Mouse (Mus musculus): ENCODE measurements at regions not wholly inside any gene's neighbourhood (a gene's known extent, or its start where the extent isn't known, plus 50 kb on each side); places are given as distances from the start of the nearest gene placed in this dataset.
"Not testable (repeated sequence)": the region's sequence is repeated elsewhere in the genome, so short reads cannot be mapped to it uniquely, and the experiment has no call there.

DNA sequence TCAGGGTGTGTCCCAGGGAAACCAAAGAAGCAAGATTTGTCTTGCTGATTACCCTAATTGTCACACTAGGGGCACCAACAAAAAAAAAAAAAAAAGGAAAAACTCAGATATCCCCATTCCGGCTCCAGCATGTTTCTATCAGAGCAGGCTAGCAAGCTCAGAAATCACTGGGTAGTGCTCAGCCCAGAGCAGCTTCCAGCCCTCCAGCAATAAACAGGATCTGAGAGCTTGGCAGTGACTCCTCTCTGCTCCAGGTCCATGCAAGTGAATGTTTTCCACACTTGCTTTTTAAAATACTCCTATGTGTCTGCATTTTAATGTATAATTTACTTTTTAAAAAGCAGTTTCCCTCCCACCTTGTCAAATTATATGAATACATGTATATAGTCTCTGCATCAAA is 290.8 kb downstream of the Car8 start:
- no peak for DNase-seq (ENCODE audit: extremely low read depth, low read depth, low spot score)

DNA sequence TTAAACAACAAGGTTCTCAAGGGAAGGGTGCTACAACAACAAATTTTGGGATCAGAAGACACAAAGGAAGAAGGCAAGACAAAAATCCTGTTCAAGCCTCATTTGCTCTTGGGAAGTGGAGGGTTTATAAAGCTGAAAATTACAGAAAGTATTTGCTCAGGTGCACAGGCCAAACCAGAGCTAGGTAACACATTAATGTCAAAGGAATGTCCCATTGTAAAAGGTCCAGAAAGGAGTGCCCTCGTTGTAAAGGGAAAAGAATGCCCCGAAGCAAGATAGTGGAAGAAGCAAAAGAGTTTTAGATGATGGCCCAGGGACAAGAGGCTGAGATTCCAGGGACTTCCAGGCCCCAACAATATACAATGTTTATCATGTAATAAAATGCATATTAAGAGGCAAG is 317.3 kb downstream of the Car8 start:
- no peak for DNase-seq (ENCODE audit: extremely low read depth, low read depth, low spot score)

DNA sequence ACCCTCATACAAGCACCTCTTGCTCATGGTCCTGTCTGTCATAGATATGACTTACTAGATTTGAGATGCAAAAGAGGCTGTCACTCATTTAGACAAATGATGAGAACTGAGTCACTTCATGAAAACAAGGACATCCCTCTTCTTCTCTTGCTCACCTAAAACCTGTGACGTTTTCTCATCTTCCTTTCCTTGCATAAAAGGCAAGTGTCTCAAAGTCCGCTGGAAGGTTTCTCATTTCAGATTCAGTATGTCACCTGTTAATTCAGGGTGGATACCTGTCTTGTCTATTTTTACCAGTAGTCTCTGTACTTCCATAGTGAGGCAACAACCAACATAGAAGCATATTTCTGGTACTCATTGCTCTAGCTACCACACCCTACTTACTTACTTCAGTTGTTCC is 325.6 kb downstream of the Car8 start:
- DNase-seq (ENCODE audit: extremely low read depth, low read depth, low spot score), result no peak

DNA sequence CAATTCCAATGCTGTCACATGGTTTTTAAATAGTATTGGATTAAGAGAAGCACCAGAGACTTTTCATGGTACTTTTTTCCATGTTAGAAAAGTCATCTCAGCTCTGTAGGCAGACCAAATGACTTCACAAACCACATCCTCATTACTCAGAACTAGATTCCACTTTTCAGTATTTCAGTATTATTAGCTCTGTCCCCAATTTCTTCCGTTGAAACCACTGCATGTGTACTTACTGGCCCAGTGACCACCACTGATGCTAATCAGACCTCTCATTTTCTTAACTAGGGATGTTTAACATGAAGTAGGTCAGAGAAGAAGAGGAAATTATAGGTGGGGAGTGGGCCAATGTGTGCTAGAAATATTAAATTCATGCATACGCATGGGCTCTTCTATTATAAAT is 326.2 kb downstream of the Car8 start:
- no peak for DNase-seq (ENCODE audit: extremely low read depth, low read depth, low spot score)

DNA sequence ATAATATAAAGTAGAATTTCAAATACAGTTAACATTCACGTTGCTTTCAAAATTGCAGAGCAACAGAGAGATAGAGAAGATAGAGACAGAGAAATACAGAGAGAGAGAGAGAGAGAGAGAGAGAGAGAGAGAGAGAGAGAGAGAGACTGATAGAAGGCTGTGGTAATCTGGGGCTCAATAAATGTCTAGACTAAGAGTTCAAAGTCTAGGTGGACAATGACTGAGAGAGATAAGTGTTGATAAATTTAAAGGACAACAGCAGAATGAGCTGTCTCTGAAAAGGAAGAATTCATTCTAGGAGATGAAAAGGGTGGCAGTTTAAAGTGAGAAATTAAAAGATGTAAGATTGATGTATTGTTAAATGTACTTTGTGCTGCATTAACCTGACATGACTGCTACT is 335.7 kb downstream of the Car8 start:
- DNase-seq (ENCODE audit: extremely low read depth, low read depth, low spot score), result no peak

DNA sequence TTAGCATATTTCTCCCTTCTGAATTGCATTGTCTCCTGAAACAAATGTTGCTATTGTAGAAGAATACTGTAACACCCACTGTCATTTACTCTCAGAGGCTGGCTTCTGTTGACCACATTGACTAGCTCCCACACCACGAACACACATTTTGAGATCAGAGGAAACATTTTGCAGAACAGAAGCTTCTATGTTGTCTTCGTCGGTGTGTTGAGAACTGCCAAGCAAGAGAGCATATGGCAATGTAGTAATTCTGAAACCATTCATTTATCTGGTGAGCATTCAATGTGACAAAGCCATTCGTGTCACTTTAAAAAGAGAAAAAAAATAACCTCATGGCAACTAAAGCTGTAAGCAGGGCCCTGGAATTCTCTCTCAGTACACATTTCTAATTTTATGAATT is 343.9 kb downstream of the Car8 start:
- DNase-seq (ENCODE audit: extremely low read depth, low read depth, low spot score), result no peak

DNA sequence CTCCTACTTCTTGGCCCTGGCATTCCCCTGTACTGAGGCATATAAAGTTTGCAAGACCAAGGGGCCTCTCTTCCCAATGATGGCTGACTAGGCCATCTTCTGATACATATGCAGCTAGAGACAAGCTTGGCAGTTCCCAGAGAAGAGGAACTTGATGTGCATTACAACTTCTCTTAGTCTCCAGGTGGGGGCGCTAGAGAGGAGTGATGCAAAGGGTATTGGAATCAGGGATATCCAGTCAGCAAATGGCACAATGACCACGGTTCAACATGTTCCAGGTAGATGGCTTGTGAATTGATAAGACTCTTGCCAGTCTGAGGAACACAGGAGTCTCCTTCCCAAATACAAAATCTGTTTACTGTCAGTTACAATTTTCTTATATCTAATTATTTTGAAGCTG is 347.7 kb downstream of the Car8 start:
- DNase-seq (ENCODE audit: extremely low read depth, low read depth, low spot score), result no peak

DNA sequence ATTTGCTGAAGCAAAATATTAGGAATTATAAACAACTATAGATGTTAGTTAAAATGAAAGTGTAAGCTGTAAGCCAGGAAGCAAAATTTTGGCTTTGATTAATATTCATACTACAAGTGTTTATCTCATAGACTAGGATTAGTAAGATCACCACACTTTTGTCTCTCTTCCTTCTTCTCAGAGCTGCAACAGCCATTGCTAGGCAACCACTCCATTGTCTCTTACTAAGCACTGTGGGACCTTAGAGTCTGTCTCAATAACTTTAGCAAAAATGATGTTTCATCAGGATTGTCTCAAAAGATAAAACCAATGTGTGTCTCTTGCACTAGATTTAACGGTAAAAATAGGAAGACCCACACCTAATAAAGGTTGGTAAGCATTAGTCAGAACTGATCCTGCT is 384.3 kb downstream of the Car8 start:
- no peak for DNase-seq (ENCODE audit: extremely low read depth, low read depth, low spot score)

DNA sequence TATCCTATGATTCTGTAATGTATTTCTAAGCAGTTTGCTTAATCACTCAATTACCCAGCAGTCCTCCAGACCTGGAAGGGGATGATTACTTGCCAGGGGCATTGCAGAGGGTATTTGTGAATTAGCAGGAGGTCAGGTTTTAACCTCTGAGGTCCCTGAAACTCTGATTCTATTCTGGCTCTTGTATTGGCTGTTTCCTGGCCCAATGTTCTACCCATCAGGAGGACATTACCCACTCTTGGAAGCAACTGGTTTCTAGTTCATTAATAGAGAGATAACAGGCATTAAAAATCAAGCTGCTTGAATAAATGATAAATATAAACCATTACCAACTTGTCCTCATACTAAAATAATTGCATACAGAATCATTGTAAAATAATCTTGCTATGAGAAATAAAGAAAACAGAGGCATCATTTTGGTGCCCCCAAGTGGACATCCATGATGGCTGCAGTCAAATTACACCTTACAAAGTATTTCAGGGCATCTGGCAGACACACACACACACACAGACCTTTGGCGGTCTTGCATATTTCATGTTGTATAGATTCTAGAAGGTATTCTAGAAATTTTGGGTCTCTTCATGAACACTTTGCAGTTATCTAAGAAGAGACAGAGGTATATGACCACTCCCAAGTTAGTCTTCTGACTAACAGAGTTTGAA is 385.6 kb downstream of the Car8 start:
- DNase-seq (ENCODE audit: extremely low read depth, low read depth, low spot score), result no peak

DNA sequence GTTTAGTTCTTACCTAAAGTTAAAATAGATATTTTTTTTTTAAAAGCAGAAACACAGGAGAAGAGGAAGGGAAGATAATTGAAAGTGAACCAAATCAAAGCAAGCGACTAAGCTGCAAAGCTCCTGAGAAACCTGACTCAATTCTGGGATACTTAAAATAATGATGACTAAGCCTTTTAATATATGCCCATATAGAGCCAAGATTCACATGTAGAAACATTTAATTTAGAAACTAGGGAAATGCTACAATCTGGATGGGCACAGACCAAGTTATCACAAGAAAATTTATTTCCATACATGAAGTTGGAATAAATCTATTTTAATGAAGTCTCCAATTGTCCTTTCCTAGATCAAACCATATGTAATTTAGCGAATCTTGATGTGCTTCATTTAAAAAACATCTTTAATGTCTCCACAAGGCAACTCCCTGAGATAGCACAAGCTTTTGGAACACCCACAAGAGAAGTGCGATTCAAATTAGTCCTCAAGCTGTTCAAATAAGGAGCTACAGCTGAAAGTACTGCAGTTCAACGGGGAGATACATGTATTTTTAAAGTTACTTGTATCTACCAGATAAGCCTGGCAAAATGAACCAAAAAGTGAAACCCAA is 386.7 kb downstream of the Car8 start:
- no peak for DNase-seq (ENCODE audit: extremely low read depth, low read depth, low spot score)

DNA sequence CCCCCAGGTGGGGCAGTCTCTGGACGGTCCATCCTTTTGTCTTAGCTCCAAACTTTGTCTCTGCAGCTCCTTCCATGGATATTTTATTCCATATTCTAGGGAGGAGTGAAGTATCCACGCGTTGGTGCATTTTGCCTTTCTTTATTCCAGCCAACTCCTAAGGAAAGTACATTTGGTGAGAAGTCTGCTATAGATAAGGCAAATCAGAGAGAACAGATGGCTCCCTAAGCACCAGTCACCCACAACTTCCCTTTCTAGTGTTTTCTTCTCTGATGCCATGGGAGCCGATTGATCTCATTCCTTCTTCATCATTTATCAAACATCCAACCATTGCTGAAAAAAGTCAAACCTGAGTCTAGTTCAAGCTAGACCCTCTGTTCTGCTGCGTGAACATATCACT is 391.4 kb downstream of the Car8 start:
- no peak for DNase-seq (ENCODE audit: extremely low read depth, low read depth, low spot score)

DNA sequence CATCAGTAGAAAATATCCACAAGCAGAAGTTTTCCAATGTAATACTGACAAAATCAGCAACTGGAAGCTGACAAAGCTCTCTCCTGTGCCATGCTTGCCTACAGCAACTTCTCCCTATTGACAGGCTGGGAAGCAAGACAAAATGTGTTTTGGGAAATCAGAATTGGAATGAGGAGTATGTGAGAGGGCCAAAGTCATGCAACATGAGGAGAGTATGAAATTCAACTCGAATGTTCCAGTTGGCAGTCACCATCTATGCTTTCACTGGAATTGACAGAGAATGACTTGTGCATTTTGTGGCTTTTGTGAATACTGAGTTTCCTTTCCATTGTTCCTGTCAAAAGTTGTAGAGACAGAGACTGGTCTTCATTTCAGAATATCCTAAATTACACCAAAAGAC is 409.7 kb downstream of the Car8 start:
- DNase-seq (ENCODE audit: extremely low read depth, low read depth, low spot score), result no peak

DNA sequence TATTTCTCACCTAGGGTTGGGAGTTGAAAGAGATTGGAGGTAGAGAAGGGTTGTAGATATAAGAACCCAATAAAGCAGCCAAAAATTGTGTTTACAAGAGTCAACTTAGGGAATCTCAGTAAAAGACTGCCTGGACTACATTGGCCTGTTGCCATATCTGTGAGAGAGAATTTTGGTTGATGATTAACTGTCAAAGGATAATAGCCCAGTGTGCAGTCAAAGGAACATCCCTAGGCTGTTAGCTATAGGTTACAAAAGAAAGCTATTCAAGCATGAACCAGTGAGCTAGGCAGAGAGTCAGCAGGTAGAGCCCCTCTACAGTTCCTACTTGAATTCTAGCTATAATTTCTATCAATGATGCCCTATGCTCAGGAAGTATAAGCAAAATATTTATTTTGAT is 419.0 kb downstream of the Car8 start:
- DNase-seq (ENCODE audit: extremely low read depth, low read depth, low spot score), result no peak

DNA sequence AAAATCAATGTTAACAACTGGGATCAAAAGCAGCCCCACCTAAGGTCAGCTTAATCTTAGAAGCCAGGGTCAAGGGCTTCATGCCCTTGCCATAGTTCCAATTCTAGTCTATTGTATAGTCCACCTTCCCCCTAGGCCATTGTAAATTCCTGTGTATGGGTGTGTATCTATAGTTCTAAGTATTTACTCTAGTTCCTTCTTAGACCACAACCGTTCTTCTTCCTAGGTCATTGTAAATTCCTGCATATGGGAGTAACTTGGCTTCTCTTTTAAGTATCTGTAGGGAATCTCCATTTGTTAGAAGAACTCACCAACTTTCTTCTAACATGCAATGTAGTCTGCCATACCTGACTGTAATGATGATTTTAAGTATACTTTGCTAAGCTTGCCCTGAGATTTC is 461.1 kb downstream of the Car8 start:
- not testable (repeated sequence) for DNase-seq (ENCODE audit: extremely low read depth, low read depth, low spot score)

DNA sequence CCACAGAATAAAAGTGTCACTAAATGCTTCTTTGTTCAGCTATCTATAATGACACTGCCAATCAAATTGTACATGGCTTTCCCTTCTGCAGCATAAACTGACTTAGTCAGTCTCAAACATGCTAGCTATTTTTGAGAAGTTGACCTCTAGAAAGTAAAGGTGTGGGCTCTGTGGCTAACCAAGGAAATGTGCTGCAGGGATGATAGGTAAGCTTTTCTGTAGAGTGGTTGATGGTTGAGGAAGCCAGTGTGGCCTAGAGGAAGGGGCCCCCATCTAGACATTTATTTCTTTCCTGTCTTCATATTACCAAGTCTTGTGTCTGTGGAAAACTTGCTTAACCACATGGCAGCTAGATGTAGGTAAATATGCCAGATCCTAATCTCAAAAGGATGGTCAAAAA is 483.4 kb downstream of the Car8 start:
- no peak for DNase-seq (ENCODE audit: extremely low read depth, low read depth, low spot score)

DNA sequence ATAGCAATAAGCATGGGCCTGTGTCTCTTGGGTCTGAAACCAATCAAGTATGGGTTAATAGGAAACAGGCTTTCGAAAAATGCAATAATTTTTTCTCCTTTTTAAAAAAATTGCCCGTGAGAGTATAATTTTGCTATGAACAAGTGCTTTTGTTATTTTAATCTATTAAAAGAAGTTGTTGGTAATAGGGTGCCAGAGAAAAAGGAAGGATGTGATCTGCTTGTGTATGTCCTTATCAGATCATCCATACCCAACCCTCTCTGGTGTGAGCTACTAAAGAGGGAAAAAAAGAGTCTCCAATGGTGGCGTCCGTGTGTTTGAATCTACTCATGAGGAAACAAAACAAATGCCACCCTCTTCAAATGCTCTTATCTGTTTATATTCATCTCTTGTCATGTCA is 484.9 kb downstream of the Car8 start:
- no peak for DNase-seq (ENCODE audit: extremely low read depth, low read depth, low spot score)

DNA sequence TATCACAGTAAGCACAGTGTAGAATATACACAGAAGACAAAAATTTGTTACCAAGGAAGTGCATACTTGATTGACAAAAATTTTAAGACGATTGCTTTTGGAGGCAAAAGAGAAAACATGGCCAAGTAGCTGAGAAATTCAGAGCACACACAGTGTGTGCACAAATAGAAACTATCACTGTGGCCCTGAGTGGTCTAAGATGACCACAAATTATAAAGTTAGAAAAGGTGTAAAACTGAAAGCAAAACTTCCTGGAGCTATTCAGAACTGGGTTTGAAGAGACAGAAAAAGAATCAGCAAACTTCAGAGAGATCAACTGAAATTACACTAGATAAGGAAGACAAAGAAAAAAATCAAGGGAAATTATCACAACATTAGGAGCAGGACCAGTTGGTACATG is 487.6 kb downstream of the Car8 start:
- DNase-seq (ENCODE audit: extremely low read depth, low read depth, low spot score), result no peak

DNA sequence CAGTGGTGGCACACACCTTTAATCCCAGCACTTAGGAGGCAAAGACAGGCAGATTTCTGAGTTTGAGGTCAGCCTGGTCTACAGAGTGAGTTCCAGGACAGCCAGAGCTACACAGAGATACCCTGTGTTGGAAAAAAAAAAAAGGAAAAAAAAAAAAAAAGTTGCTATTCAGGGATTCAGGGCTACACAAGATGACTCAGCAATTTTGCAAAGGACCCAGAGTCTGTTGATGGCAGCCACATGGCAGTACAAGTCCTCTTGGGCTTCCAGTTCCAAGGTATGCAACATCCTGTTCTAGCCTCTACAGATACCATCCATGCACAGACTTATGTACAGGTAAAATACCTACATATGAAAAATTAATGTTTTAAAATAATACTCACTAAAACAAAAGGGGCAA is 515.9 kb downstream of the Car8 start:
- DNase-seq (ENCODE audit: extremely low read depth, low read depth, low spot score), result no peak

DNA sequence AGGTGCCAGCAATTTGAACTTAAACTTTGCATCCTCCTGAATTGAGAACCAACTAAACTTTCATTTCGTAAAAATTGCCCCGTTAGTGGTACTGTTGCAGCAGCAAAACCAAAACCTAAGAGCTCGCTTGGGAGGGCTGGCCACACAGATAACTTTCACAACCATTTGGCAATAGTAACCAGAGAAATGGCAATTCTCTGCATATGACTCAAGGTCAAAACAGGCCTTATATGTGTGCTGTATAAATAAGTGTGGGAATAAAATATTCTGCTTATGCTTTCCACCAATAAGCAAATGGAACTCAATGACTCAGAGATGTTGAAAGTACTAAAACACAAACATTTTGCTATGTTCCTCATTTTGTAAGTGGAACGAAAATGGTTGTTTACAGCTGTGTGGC is 550.3 kb downstream of the Car8 start:
- DNase-seq (ENCODE audit: extremely low read depth, low read depth, low spot score), result no peak

DNA sequence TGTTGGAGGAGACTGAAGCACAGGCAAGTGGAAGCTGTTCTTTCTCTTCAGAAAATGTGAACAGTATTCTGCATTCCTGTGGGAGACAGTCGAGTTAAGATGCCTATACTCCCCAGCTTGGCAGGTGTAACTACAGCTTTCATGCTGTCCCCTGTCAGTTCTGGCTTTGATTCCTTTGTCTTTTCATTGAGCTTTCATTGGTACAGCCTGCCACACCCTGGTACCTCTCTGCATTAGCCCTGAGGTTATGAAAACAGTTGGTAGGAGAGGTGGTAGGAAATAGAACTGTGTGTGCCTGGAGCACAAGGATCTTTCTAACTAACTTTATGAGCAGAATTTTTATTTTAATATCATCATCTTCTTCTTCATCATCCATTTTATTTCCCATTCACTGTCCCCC is 551.6 kb downstream of the Car8 start:
- DNase-seq (ENCODE audit: extremely low read depth, low read depth, low spot score), result no peak

DNA sequence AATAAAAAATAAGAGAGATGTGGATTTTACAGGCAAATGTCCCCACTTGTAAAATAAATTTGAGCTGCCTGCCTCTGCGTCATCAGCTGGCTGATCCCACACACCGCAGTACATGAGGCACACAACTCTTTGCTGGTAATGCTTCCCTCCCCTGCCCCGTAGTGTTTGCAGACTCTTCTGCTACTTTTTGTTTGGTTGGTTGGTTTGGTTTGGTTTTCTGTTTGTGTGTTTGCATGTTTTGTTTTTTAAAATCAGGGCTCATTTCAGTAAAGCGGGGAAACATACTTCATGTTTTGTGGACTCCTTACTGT is 568.1 kb downstream of the Car8 start:
- DNase-seq (ENCODE audit: extremely low read depth, low read depth, low spot score), result no peak

DNA sequence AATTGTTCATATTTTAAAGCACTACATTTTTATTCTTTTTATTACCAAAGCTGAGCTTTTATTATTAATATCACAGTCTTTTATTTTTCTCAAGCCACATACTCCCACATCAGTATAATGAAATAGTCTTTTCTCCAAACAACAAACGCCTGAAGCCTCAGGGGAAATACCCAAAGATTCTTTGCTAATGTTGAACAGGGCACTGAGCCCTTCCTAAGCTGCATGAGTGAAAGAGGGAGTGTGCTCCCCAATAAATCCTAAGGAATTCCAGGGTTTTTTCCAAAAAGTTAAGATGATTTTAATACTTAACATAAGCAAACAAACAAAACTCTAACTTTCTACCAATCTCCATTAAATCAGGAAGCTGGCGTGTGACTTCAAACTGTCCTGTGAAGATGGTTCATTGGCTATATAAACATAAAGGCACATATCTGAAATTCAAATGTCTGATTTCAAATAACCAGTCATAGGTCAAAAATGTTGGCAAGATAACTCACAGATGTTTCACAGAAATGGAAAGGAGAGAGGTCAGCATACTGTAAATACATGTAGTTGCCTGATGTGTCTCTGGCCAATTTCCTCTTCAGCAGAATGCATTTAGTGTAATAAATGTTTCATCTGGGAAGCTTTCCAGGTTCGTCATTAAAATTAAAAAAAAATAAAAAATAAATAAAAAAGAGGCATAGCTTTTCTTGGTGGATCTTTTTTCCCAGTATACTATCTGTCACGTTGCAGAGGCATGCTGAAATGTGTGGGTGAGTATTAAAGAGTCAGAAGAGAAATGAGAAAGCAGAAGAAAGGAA is 568.6 kb downstream of the Car8 start:
- no peak for DNase-seq (ENCODE audit: extremely low read depth, low read depth, low spot score)
